In genomic region chr13:51424647-51425046, GRCm38 (mm10) we compare ENCODE assay signal across 9 mouse cellular contexts. TPM values are rescaled to one million over a fixed set of nuclear protein-coding genes. Genes with fewer than 3 reads are reported as not detected.
DNase-seq lines count a peak whose midpoint lies in the region; ATAC-seq lines count a peak whose summit lies in the region.
"Had no signal": no experiment of that assay in that cellular context is flagged by ENCODE, and none has a peak within 500 bp of the region (broad histone marks: within the 10 kb centered on the region; RNA-seq: fewer than 3 reads in every experiment).

No protein-coding gene starts in this region.

- ATAC-seq in intestine, embryonic 15.5 days, result peak; percentile 47
- ATAC-seq in lung, embryonic 16.5 days (ENCODE audit: low read depth), result peak; percentile 30; the same call in 1 of the 2 replicates

- H3K9ac ChIP-seq in intestine, embryonic 15.5 days, result no peak overlapping the region
- H3K9ac ChIP-seq in lung, embryonic 16.5 days (ENCODE audit: low read length), result no peak overlapping the region
- H3K9ac ChIP-seq: hindbrain, embryonic 15.5 days; stomach, embryonic 15.5 days had no signal

- H3K4me3 ChIP-seq in intestine, embryonic 15.5 days (replicated peaks), result no peak overlapping the region
- H3K4me3 ChIP-seq in lung, embryonic 16.5 days (ENCODE audit: low read length), result no peak overlapping the region
- H3K4me3 ChIP-seq: hindbrain, embryonic 15.5 days; stomach, embryonic 15.5 days had no signal

- no peaks in the 10 kb centered on the region for H3K4me1 ChIP-seq in intestine, embryonic 15.5 days (replicated peaks)
- 0 out of 2 replicates have a peak, but pooled peaks cover 5% of the 10 kb centered on the region for H3K4me1 ChIP-seq in lung, embryonic 16.5 days (replicated peaks; ENCODE audit: control insufficient read depth, insufficient read depth, low read length)
- H3K4me1 ChIP-seq: hindbrain, embryonic 15.5 days; stomach, embryonic 15.5 days had no signal

- DNase-seq in right cerebral cortex, postnatal 14 days, result peak; percentile 62
- DNase-seq in right cerebral cortex, postnatal 25 days, result no peak
- peak; percentile 84 for DNase-seq in adrenal gland, postnatal 10 days
- peak; percentile 74 for DNase-seq in embryo, embryonic 9.5 days (ENCODE audit: extremely low spot score)
- DNase-seq in retina, postnatal 1 day, result peak; percentile 82

- no peaks in the 10 kb centered on the region for H3K27me3 ChIP-seq in intestine, embryonic 15.5 days (replicated peaks)
- H3K27me3 ChIP-seq in lung, embryonic 16.5 days (ENCODE audit: control insufficient read depth, insufficient read depth, low read depth, low read length), result no peaks in the 10 kb centered on the region
- H3K27me3 ChIP-seq: hindbrain, embryonic 15.5 days; stomach, embryonic 15.5 days had no signal

- no peak overlapping the region; the same call in 1 of the 2 replicates for H3K4me2 ChIP-seq in intestine, embryonic 15.5 days (replicated peaks)
- no peak overlapping the region for H3K4me2 ChIP-seq in lung, embryonic 16.5 days (ENCODE audit: low read depth, low read length)
- H3K4me2 ChIP-seq: hindbrain, embryonic 15.5 days; stomach, embryonic 15.5 days had no signal

- 19% methylated on average over 5 of the region's 5 CpGs for WGBS in intestine, embryonic 15.5 days
- 13% methylated on average over 5 of the region's 5 CpGs for WGBS in lung, embryonic 16.5 days

- no peaks in the 10 kb centered on the region for H3K9me3 ChIP-seq in intestine, embryonic 15.5 days
- no peaks in the 10 kb centered on the region for H3K9me3 ChIP-seq in lung, embryonic 16.5 days (ENCODE audit: control insufficient read depth, low read length)
- H3K9me3 ChIP-seq: hindbrain, embryonic 15.5 days; stomach, embryonic 15.5 days had no signal

- H3K27ac ChIP-seq in intestine, embryonic 15.5 days, result no peak overlapping the region
- H3K27ac ChIP-seq in lung, embryonic 16.5 days (ENCODE audit: low read length), result no peak overlapping the region
- H3K27ac ChIP-seq: hindbrain, embryonic 15.5 days; stomach, embryonic 15.5 days had no signal

- 0 out of 2 replicates have a peak, but pooled peaks cover 3% of the 10 kb centered on the region for H3K36me3 ChIP-seq in intestine, embryonic 15.5 days
- H3K36me3 ChIP-seq in lung, embryonic 16.5 days (ENCODE audit: control insufficient read depth, insufficient read depth, low read length), result peaks cover 7% of the 10 kb centered on the region
- H3K36me3 ChIP-seq: hindbrain, embryonic 15.5 days had no signal

RNA-seq across cellular contexts. Expression of gene S1pr3, which starts 16.2 kb away (rescaled TPM):
- total RNA-seq in adrenal gland, postnatal 10 days (2021), result 10 to 100 TPM; 19.9 to 22.4 TPM
- polyA plus RNA-seq in intestine, embryonic 15.5 days (2015; fragmentation: Nextera tagmentation; extraction: Ambion mirVana), result 42.3 and 46.6 TPM in 2 replicates
- 109 and 117 TPM in 2 replicates for polyA plus RNA-seq in lung, embryonic 16.5 days (2015; fragmentation: Nextera tagmentation; extraction: Ambion mirVana)
